Mouse (Mus musculus) MEL (cell line): ENCODE measurements around the gene Qtrt1. TPM values are rescaled to one million over a fixed set of nuclear protein-coding genes. Genes with fewer than 3 reads are reported as not detected.

ENCODE experiments used
- DNase-seq: peaks from one replicate; pipeline ENCODE4 v3.0.0; 2011; ENCODE audit warnings: low read depth, low spot score
- H3K27ac ChIP-seq: 2 replicates; pipeline ENCODE4 v1.5.1; 2012; ENCODE audit warnings: low read depth, mild to moderate bottlenecking, control low read depth, low read length, moderate library complexity; ENCODE audit not compliant: control insufficient read depth
- H3K27me3 ChIP-seq, 2 experiments: fragments of 150-350 bp in 1 of 2; sonication (generic) in 1 of 2; 2 replicates each; pipeline ENCODE4 v1.6.1; 2012; ENCODE audit warnings: low read length in 2 of 2, mild to moderate bottlenecking in 2 of 2, improper control_type of control experiment in 1 of 2, moderate library complexity in 1 of 2; ENCODE audit not compliant: insufficient read depth in 2 of 2, control insufficient read depth in 1 of 2
- H3K36me3 ChIP-seq, 2 experiments: 2 replicates each; pipeline ENCODE4 v1.6.1; 2012 to 2014; ENCODE audit warnings: low read length in 2 of 2, improper control_type of control experiment in 1 of 2, inconsistent platforms in 1 of 2, mild to moderate bottlenecking in 1 of 2; ENCODE audit not compliant: insufficient read depth in 2 of 2, control insufficient read depth in 1 of 2
- H3K4me1 ChIP-seq, 2 experiments: fragments of 150-350 bp in 1 of 2; sonication (generic) in 1 of 2; 2 replicates each; pipeline ENCODE4 v1.6.1; 2012; ENCODE audit warnings: low read length in 2 of 2, improper control_type of control experiment in 1 of 2, mild to moderate bottlenecking in 1 of 2; ENCODE audit not compliant: insufficient read depth in 2 of 2, control insufficient read depth in 1 of 2
- H3K4me3 ChIP-seq, 2 experiments: fragments of 150-350 bp in 1 of 2; sonication (generic) in 1 of 2; 2 replicates each; pipeline ENCODE4 v1.5.1; 2012; ENCODE audit warnings: low read depth in 2 of 2, low read length in 2 of 2, mild to moderate bottlenecking in 2 of 2, moderate library complexity in 2 of 2, control low read depth in 1 of 2, improper control_type of control experiment in 1 of 2; ENCODE audit not compliant: control insufficient read depth in 1 of 2, insufficient read depth in 1 of 2
- H3K79me2 ChIP-seq: 2 replicates; pipeline ENCODE4 v1.6.1; 2012; ENCODE audit warnings: mild to moderate bottlenecking, low read length, moderate library complexity; ENCODE audit not compliant: control insufficient read depth, poor library complexity, insufficient read depth
- H3K9ac ChIP-seq: 2 replicates; pipeline ENCODE4 v1.6.1; 2012; ENCODE audit warnings: low read depth, mild to moderate bottlenecking, control low read depth, low read length, moderate library complexity; ENCODE audit not compliant: control insufficient read depth, poor library complexity, severe bottlenecking
- H3K9me3 ChIP-seq: fragments of 150-350 bp; sonication (generic); replicated peaks from 2 replicates; pipeline ENCODE4 v1.6.1; 2012; ENCODE audit warnings: mild to moderate bottlenecking, low read length, improper control_type of control experiment, moderate library complexity; ENCODE audit not compliant: insufficient read depth
- CTCF ChIP-seq, 3 experiments: IDR thresholded peaks in 2 of 3; conservative IDR thresholded peaks in 1 of 3; 2 replicates each; pipeline ENCODE4 v1.5.1; 2011 to 2012; ENCODE audit warnings: low read length in 3 of 3, low read depth in 2 of 3, mild to moderate bottlenecking in 2 of 3, improper control_type of control experiment in 1 of 3, inconsistent platforms in 1 of 3, mixed read lengths in 1 of 3, moderate library complexity in 1 of 3; ENCODE audit not compliant: control insufficient read depth in 1 of 3, insufficient read depth in 1 of 3, poor library complexity in 1 of 3, severe bottlenecking in 1 of 3
- KAT2A ChIP-seq: conservative IDR thresholded peaks from 2 replicates; pipeline ENCODE4 v1.6.1; 2012; ENCODE audit warnings: low read depth, low read length, improper control_type of control experiment, inconsistent platforms
- MAFK ChIP-seq: IDR thresholded peaks from 2 replicates; pipeline ENCODE4 v1.6.1; 2011; ENCODE audit warnings: low read depth, mild to moderate bottlenecking, low read length, improper control_type of control experiment, borderline replicate concordance
- MEF2A ChIP-seq: IDR thresholded peaks from 2 replicates; pipeline ENCODE4 v1.6.1; 2014; ENCODE audit warnings: low read depth, mild to moderate bottlenecking, inconsistent platforms, low read length, improper control_type of control experiment; ENCODE audit not compliant: poor library complexity, insufficient replicate concordance, severe bottlenecking; ENCODE audit errors: extremely low read depth
- MXI1 ChIP-seq: IDR thresholded peaks from 2 replicates; pipeline ENCODE4 v1.6.1; 2011; ENCODE audit warnings: mild to moderate bottlenecking, low read depth, low read length, improper control_type of control experiment
- NELFE ChIP-seq: IDR thresholded peaks from 2 replicates; pipeline ENCODE4 v1.6.1; 2011; ENCODE audit warnings: low read depth, low read length, improper control_type of control experiment
- POLR2AphosphoS2 ChIP-seq: IDR thresholded peaks from 2 replicates; pipeline ENCODE4 v1.6.1; 2011; ENCODE audit warnings: low read length, improper control_type of control experiment
- USF2 ChIP-seq, 2 experiments: IDR thresholded peaks; 2 replicates each; pipeline ENCODE4 v1.6.1; 2011 to 2012; ENCODE audit warnings: improper control_type of control experiment in 2 of 2, low read length in 2 of 2, borderline replicate concordance in 1 of 2, inconsistent platforms in 1 of 2, low read depth in 1 of 2, mild to moderate bottlenecking in 1 of 2; ENCODE audit not compliant: insufficient read depth in 1 of 2
- ZNF384 ChIP-seq: IDR thresholded peaks from 2 replicates; pipeline ENCODE4 v1.6.1; 2012; ENCODE audit warnings: low read depth, mild to moderate bottlenecking, inconsistent platforms, low read length, improper control_type of control experiment
- polyA plus RNA-seq, 2 experiments: library from polyadenylated mRNA; stranded (reverse) in 1 of 2; unstranded in 1 of 2; fragments of >175 nt in 1 of 2; fragments of >200 nt in 1 of 2; gene quantifications; 2 replicates each; pipeline versions ENCODE4 v1.2.1 to v1.2.4; 2012; ENCODE audit warnings: low replicate concordance in 2 of 2, low read depth in 1 of 2; ENCODE audit not compliant: insufficient read length in 2 of 2, insufficient read depth in 1 of 2, missing spikeins in 1 of 2
- total RNA-seq: library from RNA; depleted of rRNA; stranded (reverse); fragments of 300-350 nt; gene quantifications from 2 replicates; pipeline ENCODE4 v1.2.3, GENCODE M21; 2012

The Qtrt1 gene
- total and polyA plus RNA-seq, 3 experiments = 199 to 244 TPM; not detected in 1

- H3K4me1 ChIP-seq = peaks cover 46 to 50% of the 10 kb centered on the region in 2 experiments
- TF ChIP-seq USF2 (IDR thresholded peaks at IDR 0.05; ENCODE audit: borderline replicate concordance in 1 of 2, insufficient read depth in 1 of 2, low read depth in 1 of 2, low read length in 2 of 2) (0 out of 4 replicates have a peak, but pooled peaks of 1 of the 2 experiments have one; percentile 18), NELFE (0 out of 2 replicates have a peak, but pooled peaks have one; percentile 27), MAFK (no peak)
- TF ChIP-seq, all 39 proteins: peak for 2
- Histone ChIP-seq H3K27me3 (no peaks in the 10 kb centered on the region), H3K4me3 (no peak overlapping the region), H3K79me2 (peaks cover 68% of the 10 kb centered on the region), H3K36me3 (peaks cover 44 to 47% of the 10 kb centered on the region in 2 experiments), H3K9me3 (no peaks in the 10 kb centered on the region), H3K27ac (peak overlapping the region; percentile 72; the same call in 1 of the 2 replicates), H3K9ac (peak overlapping the region; percentile 55; the same call in 1 of the 2 replicates)
- no peak for DNase-seq
These were observed 28.8 kb downstream of the Qtrt1 start for GRCm38 (mm10) chr9:21440387-21440786.

GRCm38 (mm10) chr9:21443853-21444252 lies 32.2 kb downstream of the Qtrt1 start:
- peaks cover 14 to 50% of the 10 kb centered on the region in 2 experiments for H3K36me3 ChIP-seq
- H3K27ac ChIP-seq = no peak overlapping the region
- H3K9me3 ChIP-seq = no peaks in the 10 kb centered on the region
- DNase-seq = no peak
- peaks cover 13 to 16% of the 10 kb centered on the region in 2 experiments for H3K4me1 ChIP-seq
- no peaks in the 10 kb centered on the region for H3K27me3 ChIP-seq
- H3K9ac ChIP-seq = no peak overlapping the region
- TF ChIP-seq ZNF384 (peak; percentile 5; the same call in 1 of the 2 replicates), MEF2A (no peak), MXI1 (0 out of 2 replicates have a peak, but pooled peaks have one; percentile 21)
- no peak overlapping the region for H3K4me3 ChIP-seq
- peaks cover 53% of the 10 kb centered on the region for H3K79me2 ChIP-seq

GRCm38 (mm10) chr9:21444574-21444973 lies 32.9 kb downstream of the Qtrt1 start:
- TF ChIP-seq MAFK = no peak
- TF ChIP-seq CTCF (IDR thresholded peaks at IDR 0.05 in 2 of 3, conservative IDR thresholded peaks at IDR 0.05 in 1 of 3; ENCODE audit: control insufficient read depth in 1 of 3, insufficient read depth in 1 of 3, low read depth in 2 of 3, low read length in 3 of 3, poor library complexity in 1 of 3, severe bottlenecking in 1 of 3) = no peak
- TF ChIP-seq POLR2AphosphoS2 = no peak
- no peak for TF ChIP-seq KAT2A
- H3K9me3 ChIP-seq = no peaks in the 10 kb centered on the region
- H3K4me1 ChIP-seq = peaks cover 7 to 9% of the 10 kb centered on the region in 2 experiments
- H3K79me2 ChIP-seq = peaks cover 49% of the 10 kb centered on the region
- H3K4me3 ChIP-seq = no peak overlapping the region
- DNase-seq = no peak
- H3K27me3 ChIP-seq = no peaks in the 10 kb centered on the region
- H3K9ac ChIP-seq = no peak overlapping the region
- H3K27ac ChIP-seq = no peak overlapping the region
- peaks cover 8 to 52% of the 10 kb centered on the region in 2 experiments for H3K36me3 ChIP-seq
